Mouse (Mus musculus) kidney, postnatal 4 days (tissue): Measurements from ENCODE around the gene Msi2.

Source experiments
- DNase-seq, 2 experiments: peaks; one replicate each; pipeline ENCODE4 v3.0.0; 2021; ENCODE audit warnings: mixed read lengths in 2 of 2

Gene Msi2

GRCm38 (mm10) chr11:88585880-88586279 is 132.4 kb downstream of the Msi2 start:
- DNase-seq = no peak

- DNase-seq = peak; percentile 53 to 64
Observed at GRCm38 (mm10) chr11:88585171-88585632, 133.1 kb downstream of the Msi2 start.

- peak; percentile 51 to 56 for DNase-seq
Observed at GRCm38 (mm10) chr11:88583866-88584265, 134.4 kb downstream of the Msi2 start.

- no peak for DNase-seq
Observed at GRCm38 (mm10) chr11:88583259-88583833, 135.0 kb downstream of the Msi2 start.

GRCm38 (mm10) chr11:88582781-88583180 is 135.5 kb downstream of the Msi2 start:
- no peak for DNase-seq

- DNase-seq = peak in 1 of 2 experiments; percentile 65
Observed at GRCm38 (mm10) chr11:88582021-88582707, 136.1 kb downstream of the Msi2 start.

GRCm38 (mm10) chr11:88581375-88581774 is 136.9 kb downstream of the Msi2 start:
- DNase-seq = no peak

- no peak for DNase-seq
Observed at GRCm38 (mm10) chr11:88578700-88579099, 139.6 kb downstream of the Msi2 start.

- DNase-seq = no peak
Observed at GRCm38 (mm10) chr11:88577076-88577475, 141.2 kb downstream of the Msi2 start.

GRCm38 (mm10) chr11:88576233-88576998 is 141.9 kb downstream of the Msi2 start:
- DNase-seq = no peak

GRCm38 (mm10) chr11:88574575-88575360 is 143.5 kb downstream of the Msi2 start:
- DNase-seq = peak in 1 of 2 experiments; percentile 20

GRCm38 (mm10) chr11:88573013-88573412 is 145.3 kb downstream of the Msi2 start:
- DNase-seq = no peak

GRCm38 (mm10) chr11:88572461-88572860 is 145.9 kb downstream of the Msi2 start:
- DNase-seq = no peak

- no peak for DNase-seq
Observed at GRCm38 (mm10) chr11:88570715-88571202, 147.6 kb downstream of the Msi2 start.

GRCm38 (mm10) chr11:88566613-88567606 is 151.4 kb downstream of the Msi2 start:
- no peak for DNase-seq

- DNase-seq = no peak
Observed at GRCm38 (mm10) chr11:88564810-88565209, 153.5 kb downstream of the Msi2 start.

- DNase-seq = no peak
Observed at GRCm38 (mm10) chr11:88564363-88564762, 153.9 kb downstream of the Msi2 start.

- DNase-seq = peak; percentile 57 to 75
Observed at GRCm38 (mm10) chr11:88561191-88561590, 157.1 kb downstream of the Msi2 start.

GRCm38 (mm10) chr11:88560634-88561033 is 157.7 kb downstream of the Msi2 start:
- no peak for DNase-seq

- DNase-seq = no peak
Observed at GRCm38 (mm10) chr11:88559365-88559970, 158.8 kb downstream of the Msi2 start.

- no peak for DNase-seq
Observed at GRCm38 (mm10) chr11:88558731-88559130, 159.6 kb downstream of the Msi2 start.
